Mouse (Mus musculus) kidney, adult 2 months (tissue): Measurements from ENCODE around the gene Kcnh7.

Experiments
- CTCF ChIP-seq: fragments of 200-500 bp; conservative IDR thresholded peaks from 2 replicates; pipeline ENCODE4 v1.5.1; 2011; ENCODE audit warnings: low read depth, mild to moderate bottlenecking, control low read depth, low read length, moderate library complexity, mixed read lengths; ENCODE audit not compliant: insufficient read depth, insufficient read length
- POLR2A ChIP-seq: fragments of 200-500 bp; IDR thresholded peaks from one replicate; pipeline ENCODE4 v1.6.1; 2011; ENCODE audit warnings: low read depth, low read length, control low read depth

DNA sequence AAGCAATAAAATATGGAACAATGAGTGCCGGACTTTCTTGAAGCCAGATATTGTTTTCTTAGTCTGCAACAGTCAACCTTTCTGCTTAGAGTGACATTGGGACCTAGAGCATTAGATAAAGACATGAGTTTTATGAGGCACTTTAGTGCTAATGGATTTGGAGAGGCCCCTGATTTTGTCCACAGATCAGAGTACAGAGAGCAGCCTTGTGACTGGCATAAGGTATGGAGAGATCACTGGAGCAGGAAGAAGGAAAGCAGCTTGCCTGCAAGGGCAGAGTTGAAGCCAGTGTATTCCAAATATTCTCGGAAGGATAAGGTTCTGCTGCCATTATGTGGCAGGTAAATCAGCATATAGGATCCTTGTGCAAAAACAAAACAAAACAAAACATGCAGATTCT is 93.6 kb downstream of the Kcnh7 start:
- TF ChIP-seq CTCF (no peak), POLR2A (no peak)
